Mouse (Mus musculus) cortical plate, adult 2 months (tissue): ENCODE results near the gene Ankrd55.

Source experiments
- CTCF ChIP-seq: fragments of 200-500 bp; IDR thresholded peaks from 2 replicates; pipeline ENCODE4 v1.5.1; 2011; ENCODE audit warnings: mild to moderate bottlenecking, control low read depth, low read length; ENCODE audit not compliant: insufficient read depth; ENCODE audit errors: extremely low read depth
- POLR2A ChIP-seq: fragments of 200-500 bp; IDR thresholded peaks from 2 replicates; pipeline ENCODE4 v1.6.1; 2011; ENCODE audit warnings: mild to moderate bottlenecking, low read length, control low read depth; ENCODE audit not compliant: insufficient read depth; ENCODE audit errors: extremely low read depth

GRCm38 (mm10) chr13:112394271-112394670 lies 106.0 kb downstream of the Ankrd55 start:
- TF ChIP-seq CTCF (no peak), POLR2A (no peak)
